Mouse (Mus musculus): ENCODE data around the gene Pde1a.

DNA sequence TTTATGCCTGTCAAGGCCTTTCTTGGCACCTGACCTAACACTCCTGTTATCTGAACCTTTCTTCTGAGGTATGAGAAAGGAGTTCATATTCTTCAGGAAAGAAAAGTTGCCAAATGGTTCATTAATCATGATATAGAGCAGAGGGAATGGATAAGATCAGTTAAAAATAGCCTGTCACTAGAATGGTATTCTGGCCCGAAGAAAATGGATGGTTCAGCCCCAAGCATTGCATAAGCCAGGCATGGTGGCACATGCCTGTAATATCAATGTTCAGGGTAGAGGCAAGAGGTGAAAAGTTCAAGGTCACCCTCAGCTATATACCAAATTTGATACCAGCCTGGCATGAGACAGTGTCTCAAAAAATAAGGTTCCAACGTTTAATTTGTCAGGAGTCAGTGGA, 336.1 kb downstream of the Pde1a start:
- TF ChIP-seq MYOG (IDR thresholded peaks at IDR 0.05; ENCODE audit: control insufficient read depth, extremely low read depth, insufficient read length) (no peak), CTCF (IDR thresholded peaks at IDR 0.05; ENCODE audit: control insufficient read depth, insufficient read depth, insufficient read length) (no peak), USF1 (IDR thresholded peaks at IDR 0.05; ENCODE audit: low read depth) (no peak), MAX (IDR thresholded peaks at IDR 0.05) (no peak)
